Mouse (Mus musculus) embryonic facial prominence, embryonic 15.5 days (tissue): ENCODE measurements around the gene 4930435E12Rik. TPM values are rescaled to one million over a fixed set of nuclear protein-coding genes. Genes with fewer than 3 reads are reported as not detected.

Source experiments
- ATAC-seq: fragments of 200-750 bp; cut with Nextera tagmentation; 2 replicates; pipeline ENCODE4 v1.8.0; 2017; ENCODE audit warnings: low read depth, moderate TSS enrichment; ENCODE audit not compliant: insufficient number of reproducible peaks, low FRiP score, low TSS enrichment
- H3K27ac ChIP-seq: fragments of 300-500 bp; sonication (generic); replicated peaks from 2 replicates; pipeline ENCODE4 v1.5.1; 2015; ENCODE audit warnings: mild to moderate bottlenecking, inconsistent platforms
- H3K27me3 ChIP-seq: fragments of 300-500 bp; sonication (generic); 2 replicates; pipeline ENCODE4 v1.6.1; 2015; ENCODE audit warnings: inconsistent platforms
- H3K36me3 ChIP-seq: fragments of 300-500 bp; sonication (generic); 2 replicates; pipeline ENCODE4 v1.6.1; 2015; ENCODE audit warnings: mild to moderate bottlenecking, inconsistent platforms
- H3K4me1 ChIP-seq: fragments of 300-500 bp; sonication (generic); 2 replicates; pipeline ENCODE4 v1.6.1; 2015; ENCODE audit warnings: inconsistent platforms
- H3K4me2 ChIP-seq: fragments of 300-500 bp; sonication (generic); replicated peaks from 2 replicates; pipeline ENCODE4 v1.6.1; 2015; ENCODE audit warnings: mild to moderate bottlenecking, inconsistent platforms
- H3K4me3 ChIP-seq: fragments of 300-500 bp; sonication (generic); replicated peaks from 2 replicates; pipeline ENCODE4 v1.5.1; 2015; ENCODE audit warnings: mild to moderate bottlenecking, inconsistent platforms
- H3K9ac ChIP-seq: fragments of 300-500 bp; sonication (generic); 2 replicates; pipeline ENCODE4 v1.6.1; 2015; ENCODE audit warnings: inconsistent platforms
- H3K9me3 ChIP-seq: fragments of 300-500 bp; sonication (generic); replicated peaks from 2 replicates; pipeline ENCODE4 v1.6.1; 2016; ENCODE audit warnings: inconsistent platforms
- WGBS: fragments of 180-500 bp; shearing (Covaris S2); methylation state at CpG from one replicate; pipeline ENCODE4 v1.1.7; 2015; 5-methylcytosine and 5-hydroxymethylcytosine counted together
- polyA plus RNA-seq: library from polyadenylated mRNA; unstranded; fragments of >200 nt; fragmentation: Nextera tagmentation; extraction: Ambion mirVana; gene quantifications from 2 replicates; pipeline ENCODE4 v1.2.1, GENCODE M21; 2015

Gene 4930435E12Rik
- polyA plus RNA-seq, 1 experiment from 2014 or later = not detected

DNA sequence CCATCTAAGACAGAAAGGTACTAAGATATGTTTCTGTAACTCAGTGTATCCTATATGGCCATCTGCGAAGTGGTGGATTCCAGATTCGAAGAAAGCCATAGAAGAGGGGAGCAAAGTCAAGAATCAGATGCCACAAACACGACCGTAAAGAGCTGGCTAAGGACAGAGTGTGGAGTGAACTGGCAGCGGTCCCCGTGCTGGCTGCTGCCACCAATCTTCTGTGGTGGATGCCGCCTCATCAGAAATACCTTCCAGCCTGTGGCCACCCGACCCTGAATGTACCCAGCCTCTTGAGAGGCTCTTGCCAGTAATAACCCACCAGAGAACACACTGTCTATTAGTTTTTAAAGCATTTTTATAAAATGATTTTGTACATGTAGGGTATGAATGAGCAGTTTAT, 60.2 kb downstream of the 4930435E12Rik start:
- WGBS = 91% methylated on average over 8 of the region's 8 CpGs
- no peaks in the 10 kb centered on the region for H3K27me3 ChIP-seq
- H3K4me1 ChIP-seq = no peaks in the 10 kb centered on the region
- H3K4me2 ChIP-seq = no peak overlapping the region
- no peak overlapping the region for H3K4me3 ChIP-seq
- peaks cover 13% of the 10 kb centered on the region for H3K36me3 ChIP-seq
- ATAC-seq = no peak
- H3K9ac ChIP-seq = no peak overlapping the region
- H3K9me3 ChIP-seq = no peaks in the 10 kb centered on the region
- no peak overlapping the region for H3K27ac ChIP-seq

DNA sequence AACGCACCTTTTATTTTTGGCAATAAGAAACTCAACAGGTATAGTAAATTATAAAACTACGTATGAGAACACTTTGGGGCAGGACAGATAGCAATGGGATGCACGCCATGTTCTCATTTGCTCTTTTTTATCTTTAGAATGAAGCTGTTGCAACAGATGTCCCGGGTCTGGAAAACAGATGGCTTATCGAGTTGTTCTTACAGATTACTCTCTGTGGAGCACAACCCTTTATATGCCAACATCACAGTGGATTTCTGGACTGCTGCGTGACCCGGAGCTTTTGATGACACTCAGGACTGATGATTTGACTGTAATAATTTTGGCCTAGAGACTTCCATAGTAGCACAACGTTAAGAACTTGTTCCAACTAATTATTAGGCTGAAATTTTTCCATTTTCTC, 60.8 kb downstream of the 4930435E12Rik start:
- Histone ChIP-seq H3K27ac (no peak overlapping the region), H3K27me3 (no peaks in the 10 kb centered on the region), H3K4me1 (no peaks in the 10 kb centered on the region), H3K9ac (no peak overlapping the region), H3K9me3 (no peaks in the 10 kb centered on the region), H3K4me3 (no peak overlapping the region), H3K4me2 (no peak overlapping the region), H3K36me3 (peaks cover 17% of the 10 kb centered on the region)
- 80% methylated on average over 8 of the region's 8 CpGs for WGBS
- no peak for ATAC-seq

DNA sequence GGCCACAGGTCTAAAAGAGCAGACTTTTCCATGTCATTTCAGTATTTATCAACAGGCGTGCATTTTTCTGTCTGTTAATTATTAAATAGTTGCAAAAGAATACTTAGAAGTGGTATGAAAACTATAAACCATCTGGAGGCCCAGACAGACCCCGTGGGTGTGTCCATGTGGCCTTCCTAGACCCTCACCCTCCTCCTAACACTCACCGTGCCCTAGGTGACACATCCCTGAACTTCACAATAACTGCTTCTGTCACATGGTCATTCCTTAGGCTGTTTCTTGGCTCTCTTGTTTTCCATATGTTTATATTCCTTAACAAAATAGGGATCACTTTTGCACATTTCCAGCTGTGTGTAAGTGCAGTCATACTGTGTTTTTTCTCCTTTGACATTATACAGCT, 61.9 kb downstream of the 4930435E12Rik start:
- no peak overlapping the region for H3K9ac ChIP-seq
- no peaks in the 10 kb centered on the region for H3K9me3 ChIP-seq
- H3K27ac ChIP-seq = no peak overlapping the region
- no peaks in the 10 kb centered on the region for H3K4me1 ChIP-seq
- no peak overlapping the region for H3K4me2 ChIP-seq
- no peaks in the 10 kb centered on the region for H3K27me3 ChIP-seq
- H3K4me3 ChIP-seq = no peak overlapping the region
- no peak for ATAC-seq
- 56% methylated on average over 3 of the region's 3 CpGs for WGBS
- H3K36me3 ChIP-seq = peaks cover 20% of the 10 kb centered on the region

DNA sequence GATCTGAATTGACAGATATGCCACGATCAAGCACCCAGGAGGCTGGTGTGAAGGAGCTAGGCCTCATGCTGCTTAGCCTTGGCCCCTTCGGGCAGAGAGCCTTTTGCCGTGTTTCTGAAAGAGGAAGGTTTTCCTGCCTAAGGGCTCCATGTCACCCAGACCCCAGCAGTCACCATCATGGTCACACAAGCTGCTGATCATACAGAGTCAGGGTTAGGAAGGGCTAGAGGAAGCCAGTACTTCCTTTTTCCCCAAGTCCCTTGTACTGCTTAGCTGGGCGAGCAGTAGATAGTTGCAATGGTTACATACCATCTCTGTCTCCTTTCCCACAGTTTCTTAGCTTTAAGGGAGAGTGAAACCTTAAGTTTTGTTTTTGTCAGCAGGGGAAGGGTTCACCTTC, 65.0 kb downstream of the 4930435E12Rik start:
- WGBS = 76% methylated on average over 4 of the region's 4 CpGs
- Histone ChIP-seq H3K4me1 (no peaks in the 10 kb centered on the region), H3K27ac (no peak overlapping the region), H3K9me3 (no peaks in the 10 kb centered on the region), H3K27me3 (no peaks in the 10 kb centered on the region), H3K4me3 (no peak overlapping the region), H3K9ac (no peak overlapping the region), H3K4me2 (no peak overlapping the region), H3K36me3 (peaks cover 23% of the 10 kb centered on the region)
- ATAC-seq = no peak

DNA sequence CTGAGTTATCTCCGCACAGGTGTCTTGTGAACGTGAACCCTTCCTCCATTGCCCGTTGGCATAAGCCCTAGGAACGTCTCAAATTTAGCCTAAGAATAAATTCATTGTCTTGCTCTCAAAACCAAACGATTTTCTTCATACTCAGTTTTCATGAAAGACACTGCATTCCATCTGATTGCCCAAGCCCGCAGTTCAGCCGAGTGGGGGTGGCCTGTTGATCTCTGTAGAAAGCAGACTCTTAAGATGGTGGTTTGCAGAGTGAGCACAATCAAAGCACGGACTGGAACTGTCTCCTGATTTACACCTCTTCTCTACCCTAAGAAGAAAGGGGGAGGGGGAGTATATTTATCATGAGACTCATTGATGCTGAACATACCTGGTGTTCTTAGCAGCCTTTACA, 66.1 kb downstream of the 4930435E12Rik start:
- Histone ChIP-seq H3K4me2 (no peak overlapping the region), H3K27ac (no peak overlapping the region), H3K27me3 (no peaks in the 10 kb centered on the region), H3K9me3 (no peaks in the 10 kb centered on the region), H3K36me3 (peaks cover 29% of the 10 kb centered on the region), H3K9ac (no peak overlapping the region), H3K4me3 (no peak overlapping the region), H3K4me1 (no peaks in the 10 kb centered on the region)
- no peak for ATAC-seq
- 82% methylated on average over 8 of the region's 8 CpGs for WGBS

Other genes with a start within 250 kb of the 4930435E12Rik start
- gene Arhgap31, start 115.5 kb downstream of the 4930435E12Rik start, polyA plus RNA-seq = 14.5 and 16.3 TPM in 2 replicates
- 24.7 and 25.2 TPM in 2 replicates for gene B4galt4, start 86.5 kb downstream of the 4930435E12Rik start, polyA plus RNA-seq
- gene Upk1b, start 28.4 kb downstream of the 4930435E12Rik start, polyA plus RNA-seq = 42.4 and 58.4 TPM in 2 replicates
- 0.66 and 0.87 TPM in 2 replicates for gene Igsf11, start 63.9 kb upstream of the 4930435E12Rik start, polyA plus RNA-seq